Mouse (Mus musculus): Measurements from ENCODE around the gene Prpf6. TPM values are rescaled to one million over a fixed set of nuclear protein-coding genes. Genes with fewer than 3 reads are reported as not detected.

The Prpf6 gene
- polyA plus RNA-seq, 1 experiment from 2014 or later: 50.3 TPM

GRCm38 (mm10) chr2:181681978-181682377, 90.3 kb downstream of the Prpf6 start:
- no peak for ATAC-seq (ENCODE audit: low read depth)
- H3K36me3 ChIP-seq (ENCODE audit: control insufficient read depth, insufficient read depth, low read length): peaks cover 9% of the 10 kb centered on the region; the same call in 1 of the 2 replicates
- no peak overlapping the region for H3K4me3 ChIP-seq (ENCODE audit: low read depth, low read length)
- H3K4me2 ChIP-seq (ENCODE audit: low read depth, low read length): no peak overlapping the region
- H3K9ac ChIP-seq (replicated peaks; ENCODE audit: low read depth, low read length): no peak overlapping the region
- H3K4me1 ChIP-seq (ENCODE audit: control insufficient read depth, insufficient read depth, low read length): peaks cover 9% of the 10 kb centered on the region
- no peaks in the 10 kb centered on the region for H3K9me3 ChIP-seq (ENCODE audit: control insufficient read depth, low read length)
- no peak overlapping the region for H3K27ac ChIP-seq (ENCODE audit: low read depth, low read length)
- WGBS: 89% methylated on average over 1 of the region's 1 CpGs
- H3K27me3 ChIP-seq (ENCODE audit: control insufficient read depth, insufficient read depth, low read length): no peaks in the 10 kb centered on the region

DNA sequence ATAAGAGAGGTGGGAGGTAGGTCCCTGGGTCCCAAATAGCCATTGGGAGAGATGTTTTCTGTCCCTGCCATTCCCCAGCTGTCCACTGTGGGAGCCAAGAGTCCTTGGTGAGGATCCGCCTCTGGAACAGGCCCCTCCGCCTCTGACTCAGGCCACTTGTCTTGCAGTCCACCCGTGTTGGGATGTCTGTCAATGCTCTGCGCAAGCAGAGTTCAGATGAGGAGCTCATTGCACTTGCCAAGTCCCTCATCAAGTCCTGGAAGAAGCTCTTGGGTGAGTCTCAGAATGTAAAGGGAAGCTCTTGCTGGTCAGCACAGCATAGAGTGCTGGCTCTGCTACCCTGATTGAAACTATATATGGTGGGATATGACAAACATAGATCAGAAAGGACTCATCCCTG, 91.7 kb downstream of the Prpf6 start:
- Histone ChIP-seq H3K9ac (replicated peaks; ENCODE audit: low read depth, low read length) (no peak overlapping the region), H3K9me3 (ENCODE audit: control insufficient read depth, low read length) (no peaks in the 10 kb centered on the region), H3K36me3 (ENCODE audit: control insufficient read depth, insufficient read depth, low read length) (peaks cover 16% of the 10 kb centered on the region; the same call in 1 of the 2 replicates), H3K27me3 (ENCODE audit: control insufficient read depth, insufficient read depth, low read length) (no peaks in the 10 kb centered on the region), H3K4me2 (ENCODE audit: low read depth, low read length) (no peak overlapping the region), H3K27ac (ENCODE audit: low read depth, low read length) (no peak overlapping the region), H3K4me3 (ENCODE audit: low read depth, low read length) (no peak overlapping the region), H3K4me1 (ENCODE audit: control insufficient read depth, insufficient read depth, low read length) (peaks cover 9% of the 10 kb centered on the region)
- ATAC-seq (ENCODE audit: low read depth): no peak
- 80% methylated on average over 4 of the region's 4 CpGs for WGBS

DNA sequence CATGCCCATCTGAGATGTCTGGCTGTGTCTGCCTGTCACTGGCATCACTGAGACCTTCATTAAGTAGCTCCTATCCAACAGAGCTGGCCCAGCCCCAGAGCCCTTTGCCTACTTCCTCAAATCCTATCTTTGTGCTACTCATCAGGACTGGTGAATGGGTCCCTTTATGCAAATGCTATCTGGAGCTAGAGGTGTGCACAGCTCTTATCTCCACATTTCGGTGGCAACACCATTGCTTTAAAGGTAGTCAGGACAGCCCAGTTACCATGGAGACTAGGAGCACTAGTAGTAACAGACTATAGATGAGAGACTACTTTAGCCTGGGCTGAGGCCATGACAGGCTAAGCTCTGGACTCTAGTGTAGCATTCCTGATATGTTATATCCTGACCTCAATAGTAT, 93.0 kb downstream of the Prpf6 start:
- no peak overlapping the region for H3K27ac ChIP-seq (ENCODE audit: low read depth, low read length)
- no peaks in the 10 kb centered on the region for H3K9me3 ChIP-seq (ENCODE audit: control insufficient read depth, low read length)
- H3K9ac ChIP-seq (replicated peaks; ENCODE audit: low read depth, low read length): no peak overlapping the region
- no peak for ATAC-seq (ENCODE audit: low read depth)
- peaks cover 27% of the 10 kb centered on the region; the same call in 1 of the 2 replicates for H3K36me3 ChIP-seq (ENCODE audit: control insufficient read depth, insufficient read depth, low read length)
- H3K27me3 ChIP-seq (ENCODE audit: control insufficient read depth, insufficient read depth, low read length): no peaks in the 10 kb centered on the region
- H3K4me1 ChIP-seq (ENCODE audit: control insufficient read depth, insufficient read depth, low read length): peaks cover 5% of the 10 kb centered on the region
- H3K4me3 ChIP-seq (ENCODE audit: low read depth, low read length): no peak overlapping the region
- H3K4me2 ChIP-seq (ENCODE audit: low read depth, low read length): no peak overlapping the region
- 97% methylated on average over 1 of the region's 1 CpGs for WGBS

GRCm38 (mm10) chr2:181685686-181686085, 94.0 kb downstream of the Prpf6 start:
- ATAC-seq (ENCODE audit: low read depth): no peak
- no peaks in the 10 kb centered on the region for H3K27me3 ChIP-seq (ENCODE audit: control insufficient read depth, insufficient read depth, low read length)
- no peak overlapping the region for H3K4me2 ChIP-seq (ENCODE audit: low read depth, low read length)
- H3K4me3 ChIP-seq (ENCODE audit: low read depth, low read length): no peak overlapping the region
- no peak overlapping the region for H3K9ac ChIP-seq (replicated peaks; ENCODE audit: low read depth, low read length)
- H3K4me1 ChIP-seq (ENCODE audit: control insufficient read depth, insufficient read depth, low read length): peaks cover 4% of the 10 kb centered on the region
- H3K27ac ChIP-seq (ENCODE audit: low read depth, low read length): no peak overlapping the region
- no peaks in the 10 kb centered on the region for H3K9me3 ChIP-seq (ENCODE audit: control insufficient read depth, low read length)
- 92% methylated on average over 4 of the region's 4 CpGs for WGBS
- peaks cover 27% of the 10 kb centered on the region; the same call in 1 of the 2 replicates for H3K36me3 ChIP-seq (ENCODE audit: control insufficient read depth, insufficient read depth, low read length)

DNA sequence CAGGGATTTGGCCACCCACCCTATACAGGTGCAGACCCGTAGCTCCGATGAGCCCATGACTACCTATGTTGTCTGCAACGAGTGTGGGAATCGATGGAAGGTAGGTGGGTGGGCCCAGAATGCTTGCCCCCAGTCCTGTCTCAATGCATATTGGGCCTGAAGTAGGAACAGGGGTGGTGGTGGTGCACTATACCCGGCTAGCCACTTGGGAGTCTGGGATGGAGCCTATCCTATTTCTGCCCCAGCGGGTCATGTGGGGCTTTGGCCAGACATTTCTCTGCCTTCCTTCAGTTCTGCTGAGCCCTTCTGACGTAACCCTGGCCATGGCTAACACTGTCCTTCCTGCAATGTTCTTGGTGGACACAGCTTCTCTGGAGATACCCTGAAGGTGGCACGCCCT, 95.9 kb downstream of the Prpf6 start:
- WGBS: 92% methylated on average over 8 of the region's 8 CpGs
- H3K4me3 ChIP-seq (ENCODE audit: low read depth, low read length): no peak overlapping the region
- H3K9ac ChIP-seq (replicated peaks; ENCODE audit: low read depth, low read length): no peak overlapping the region
- no peaks in the 10 kb centered on the region for H3K9me3 ChIP-seq (ENCODE audit: control insufficient read depth, low read length)
- H3K27ac ChIP-seq (ENCODE audit: low read depth, low read length): no peak overlapping the region
- 0 out of 2 replicates have a peak, but pooled peaks cover 1% of the 10 kb centered on the region for H3K4me1 ChIP-seq (ENCODE audit: control insufficient read depth, insufficient read depth, low read length)
- peaks cover 27% of the 10 kb centered on the region; the same call in 1 of the 2 replicates for H3K36me3 ChIP-seq (ENCODE audit: control insufficient read depth, insufficient read depth, low read length)
- no peak for ATAC-seq (ENCODE audit: low read depth)
- H3K27me3 ChIP-seq (ENCODE audit: control insufficient read depth, insufficient read depth, low read length): no peaks in the 10 kb centered on the region
- H3K4me2 ChIP-seq (ENCODE audit: low read depth, low read length): no peak overlapping the region

DNA sequence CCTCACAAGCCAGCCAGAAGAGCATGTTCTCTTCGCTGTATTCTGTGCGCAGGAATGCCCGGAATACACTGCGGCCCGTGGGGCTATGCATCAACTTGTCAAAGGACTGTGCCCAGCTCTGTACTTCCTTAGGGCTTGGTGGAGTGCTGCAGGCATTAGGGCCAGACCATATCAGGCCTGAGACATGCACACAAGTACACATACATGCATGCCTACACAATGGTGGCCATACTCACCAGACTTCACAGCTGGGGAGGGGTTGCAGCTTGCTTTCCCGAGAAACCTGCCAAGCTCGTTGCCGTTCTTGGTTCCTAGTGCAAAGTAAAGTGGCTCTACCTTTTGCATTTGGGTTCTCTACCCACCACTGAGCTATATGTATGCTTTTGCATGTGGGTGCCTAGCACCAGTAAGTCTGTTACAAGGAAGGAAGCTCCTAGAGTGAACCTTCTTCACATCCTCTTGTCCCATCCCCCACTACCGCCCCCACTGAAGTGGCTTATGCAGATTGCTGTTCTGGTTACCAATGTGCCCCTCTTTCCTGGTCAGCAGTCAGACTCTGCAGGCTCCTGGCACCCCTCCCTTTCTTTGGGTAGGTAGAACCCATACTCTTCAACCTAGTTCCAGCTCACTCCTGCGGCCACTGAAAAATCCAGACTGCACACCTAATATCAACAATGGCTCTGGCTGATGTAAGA, 97.9 kb downstream of the Prpf6 start:
- 93% methylated on average over 10 of the region's 10 CpGs for WGBS
- Histone ChIP-seq H3K4me2 (ENCODE audit: low read depth, low read length) (no peak overlapping the region), H3K36me3 (ENCODE audit: control insufficient read depth, insufficient read depth, low read length) (peaks cover 27% of the 10 kb centered on the region; the same call in 1 of the 2 replicates), H3K27me3 (ENCODE audit: control insufficient read depth, insufficient read depth, low read length) (no peaks in the 10 kb centered on the region), H3K27ac (ENCODE audit: low read depth, low read length) (no peak overlapping the region), H3K9me3 (ENCODE audit: control insufficient read depth, low read length) (no peaks in the 10 kb centered on the region), H3K4me3 (ENCODE audit: low read depth, low read length) (no peak overlapping the region), H3K4me1 (ENCODE audit: control insufficient read depth, insufficient read depth, low read length) (peaks cover 9% of the 10 kb centered on the region; the same call in 1 of the 2 replicates), H3K9ac (replicated peaks; ENCODE audit: low read depth, low read length) (no peak overlapping the region)
- no peak for ATAC-seq (ENCODE audit: low read depth)

GRCm38 (mm10) chr2:181691083-181691482, 99.4 kb downstream of the Prpf6 start:
- Histone ChIP-seq H3K9ac (replicated peaks; ENCODE audit: low read depth, low read length) (no peak overlapping the region), H3K4me2 (ENCODE audit: low read depth, low read length) (no peak overlapping the region), H3K27me3 (ENCODE audit: control insufficient read depth, insufficient read depth, low read length) (no peaks in the 10 kb centered on the region), H3K9me3 (ENCODE audit: control insufficient read depth, low read length) (no peaks in the 10 kb centered on the region), H3K4me1 (ENCODE audit: control insufficient read depth, insufficient read depth, low read length) (peaks cover 9% of the 10 kb centered on the region; the same call in 1 of the 2 replicates), H3K4me3 (ENCODE audit: low read depth, low read length) (no peak overlapping the region), H3K36me3 (ENCODE audit: control insufficient read depth, insufficient read depth, low read length) (peaks cover 24% of the 10 kb centered on the region; the same call in 1 of the 2 replicates), H3K27ac (ENCODE audit: low read depth, low read length) (no peak overlapping the region)
- ATAC-seq (ENCODE audit: low read depth): no peak
- 92% methylated on average over 6 of the region's 6 CpGs for WGBS

DNA sequence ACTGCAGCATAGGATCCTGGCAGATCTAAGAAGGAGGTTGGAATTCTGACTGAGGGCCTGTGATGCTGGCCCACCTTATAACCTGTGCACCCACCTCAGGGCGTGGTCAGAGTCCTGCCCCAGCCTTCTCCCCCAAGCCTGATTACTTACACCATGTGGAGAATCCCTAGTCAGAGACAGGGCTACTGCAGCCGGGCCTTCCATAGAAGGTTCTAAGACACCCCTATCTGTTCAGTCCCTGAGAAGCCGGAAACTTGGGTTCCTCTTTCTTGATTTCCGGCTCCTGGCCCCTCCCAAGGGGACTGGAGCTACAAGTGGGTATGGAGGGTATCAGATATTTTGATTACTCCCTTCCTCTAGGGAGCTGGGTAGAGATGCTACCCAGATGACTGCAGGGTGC, 99.9 kb downstream of the Prpf6 start:
- no peak overlapping the region for H3K4me2 ChIP-seq (ENCODE audit: low read depth, low read length)
- ATAC-seq (ENCODE audit: low read depth): no peak
- no peaks in the 10 kb centered on the region for H3K27me3 ChIP-seq (ENCODE audit: control insufficient read depth, insufficient read depth, low read length)
- H3K36me3 ChIP-seq (ENCODE audit: control insufficient read depth, insufficient read depth, low read length): peaks cover 21% of the 10 kb centered on the region; the same call in 1 of the 2 replicates
- H3K4me3 ChIP-seq (ENCODE audit: low read depth, low read length): no peak overlapping the region
- H3K9me3 ChIP-seq (ENCODE audit: control insufficient read depth, low read length): no peaks in the 10 kb centered on the region
- 88% methylated on average over 4 of the region's 4 CpGs for WGBS
- no peak overlapping the region for H3K9ac ChIP-seq (replicated peaks; ENCODE audit: low read depth, low read length)
- no peak overlapping the region for H3K27ac ChIP-seq (ENCODE audit: low read depth, low read length)
- peaks cover 9% of the 10 kb centered on the region; the same call in 1 of the 2 replicates for H3K4me1 ChIP-seq (ENCODE audit: control insufficient read depth, insufficient read depth, low read length)

DNA sequence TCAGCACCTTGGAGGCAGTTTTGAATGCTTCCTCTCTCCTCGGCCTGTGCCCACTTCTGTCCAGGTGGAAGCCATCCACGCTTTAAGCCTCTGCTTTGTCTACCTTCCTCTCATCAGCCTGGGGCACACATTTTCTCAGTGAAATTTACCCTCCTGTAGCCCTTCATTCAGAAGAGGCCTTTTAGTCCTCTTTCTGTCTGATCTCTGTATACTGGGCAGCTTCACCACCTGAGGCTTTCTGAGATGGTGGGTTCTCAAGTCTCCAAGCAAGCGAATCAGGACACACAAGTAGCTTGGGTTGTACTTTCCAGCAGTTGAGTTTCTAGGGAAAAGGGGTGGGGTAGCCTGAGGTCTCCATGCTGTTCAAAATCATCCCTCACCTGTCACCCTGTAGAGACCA, 100.6 kb downstream of the Prpf6 start:
- H3K27me3 ChIP-seq (ENCODE audit: control insufficient read depth, insufficient read depth, low read length): no peaks in the 10 kb centered on the region
- no peaks in the 10 kb centered on the region for H3K9me3 ChIP-seq (ENCODE audit: control insufficient read depth, low read length)
- WGBS: 94% methylated on average over 3 of the region's 3 CpGs
- peak overlapping the region; percentile 94; the same call in 1 of the 2 replicates for H3K4me2 ChIP-seq (ENCODE audit: low read depth, low read length)
- H3K4me3 ChIP-seq (ENCODE audit: low read depth, low read length): no peak overlapping the region
- peaks cover 9% of the 10 kb centered on the region; the same call in 1 of the 2 replicates for H3K4me1 ChIP-seq (ENCODE audit: control insufficient read depth, insufficient read depth, low read length)
- peaks cover 17% of the 10 kb centered on the region; the same call in 1 of the 2 replicates for H3K36me3 ChIP-seq (ENCODE audit: control insufficient read depth, insufficient read depth, low read length)
- H3K9ac ChIP-seq (replicated peaks; ENCODE audit: low read depth, low read length): no peak overlapping the region
- no peak overlapping the region for H3K27ac ChIP-seq (ENCODE audit: low read depth, low read length)
- ATAC-seq (ENCODE audit: low read depth): no peak
